Mouse (Mus musculus): Measurements from ENCODE around the gene Creb3. TPM values are rescaled to one million over a fixed set of nuclear protein-coding genes. Genes with fewer than 3 reads are reported as not detected.

Creb3 gene
- polyA plus RNA-seq, 1 experiment: 95.1 TPM

GRCm38 (mm10) chr4:43562769-43563600 lies 853 bp downstream of the Creb3 start:
- Histone ChIP-seq H3K4me1 (ENCODE audit: control insufficient read depth, insufficient read depth, low read length) (peaks cover 27% of the 10 kb centered on the region), H3K4me3 (replicated peaks; ENCODE audit: extremely low read depth, low read depth, low read length) (peak overlapping the region; percentile 91)
- TF ChIP-seq CTCF (IDR thresholded peaks at IDR 0.05; ENCODE audit: insufficient read depth, low read length) (no peak), POLR2A (IDR thresholded peaks at IDR 0.05; ENCODE audit: borderline replicate concordance, extremely low read depth, low read depth, low read length) (no peak)
- WGBS: 1% methylated on average over 22 of the region's 22 CpGs
- DNase-seq: no peak

- WGBS: 57% methylated on average over 4 of the region's 4 CpGs
- Histone ChIP-seq H3K4me3 (replicated peaks; ENCODE audit: extremely low read depth, low read depth, low read length) (peak overlapping the region; percentile 91), H3K4me1 (ENCODE audit: control insufficient read depth, insufficient read depth, low read length) (peaks cover 22% of the 10 kb centered on the region)
- no peak for DNase-seq
- no peak for TF ChIP-seq CTCF (IDR thresholded peaks at IDR 0.05; ENCODE audit: insufficient read depth, low read length)
- no peak for TF ChIP-seq POLR2A (IDR thresholded peaks at IDR 0.05; ENCODE audit: borderline replicate concordance, extremely low read depth, low read depth, low read length)
Observed at GRCm38 (mm10) chr4:43563601-43563875, 1.4 kb downstream of the Creb3 start.

GRCm38 (mm10) chr4:43564231-43564630 lies 2.1 kb downstream of the Creb3 start:
- Histone ChIP-seq H3K4me1 (ENCODE audit: control insufficient read depth, insufficient read depth, low read length) (peaks cover 18% of the 10 kb centered on the region), H3K4me3 (replicated peaks; ENCODE audit: extremely low read depth, low read depth, low read length) (no peak overlapping the region)
- TF ChIP-seq POLR2A (IDR thresholded peaks at IDR 0.05; ENCODE audit: borderline replicate concordance, extremely low read depth, low read depth, low read length): no peak
- no peak for TF ChIP-seq CTCF (IDR thresholded peaks at IDR 0.05; ENCODE audit: insufficient read depth, low read length)
- no peak for DNase-seq
- 30% methylated on average over 2 of the region's 2 CpGs for WGBS

- WGBS: 89% methylated on average over 9 of the region's 9 CpGs
- DNase-seq: no peak
- no peak overlapping the region for H3K4me3 ChIP-seq (replicated peaks; ENCODE audit: extremely low read depth, low read depth, low read length)
- H3K4me1 ChIP-seq (ENCODE audit: control insufficient read depth, insufficient read depth, low read length): peaks cover 11% of the 10 kb centered on the region
- TF ChIP-seq CTCF (IDR thresholded peaks at IDR 0.05; ENCODE audit: insufficient read depth, low read length): no peak
- no peak for TF ChIP-seq POLR2A (IDR thresholded peaks at IDR 0.05; ENCODE audit: borderline replicate concordance, extremely low read depth, low read depth, low read length)
Observed at GRCm38 (mm10) chr4:43567140-43567539, 5.0 kb downstream of the Creb3 start.

GRCm38 (mm10) chr4:43571395-43572045 lies 9.4 kb downstream of the Creb3 start:
- DNase-seq: no peak
- Histone ChIP-seq H3K4me3 (replicated peaks; ENCODE audit: extremely low read depth, low read depth, low read length) (no peak overlapping the region), H3K4me1 (ENCODE audit: control insufficient read depth, insufficient read depth, low read length) (peaks cover 2% of the 10 kb centered on the region; the same call in 1 of the 2 replicates)
- TF ChIP-seq POLR2A (IDR thresholded peaks at IDR 0.05; ENCODE audit: borderline replicate concordance, extremely low read depth, low read depth, low read length) (no peak), CTCF (IDR thresholded peaks at IDR 0.05; ENCODE audit: insufficient read depth, low read length) (no peak)
- WGBS: 74% methylated on average over 6 of the region's 6 CpGs

- no peak overlapping the region for H3K4me3 ChIP-seq (replicated peaks; ENCODE audit: extremely low read depth, low read depth, low read length)
- WGBS: 82% methylated on average over 4 of the region's 4 CpGs
- H3K4me1 ChIP-seq (ENCODE audit: control insufficient read depth, insufficient read depth, low read length): peaks cover 8% of the 10 kb centered on the region; the same call in 1 of the 2 replicates
- TF ChIP-seq CTCF (IDR thresholded peaks at IDR 0.05; ENCODE audit: insufficient read depth, low read length) (no peak), POLR2A (IDR thresholded peaks at IDR 0.05; ENCODE audit: borderline replicate concordance, extremely low read depth, low read depth, low read length) (no peak)
- DNase-seq: no peak
Observed at GRCm38 (mm10) chr4:43573561-43573960, 11.4 kb downstream of the Creb3 start.

- TF ChIP-seq CTCF (IDR thresholded peaks at IDR 0.05; ENCODE audit: insufficient read depth, low read length) (no peak), POLR2A (IDR thresholded peaks at IDR 0.05; ENCODE audit: borderline replicate concordance, extremely low read depth, low read depth, low read length) (no peak)
- WGBS: 37% methylated on average over 2 of the region's 2 CpGs
- no peak overlapping the region for H3K4me3 ChIP-seq (replicated peaks; ENCODE audit: extremely low read depth, low read depth, low read length)
- H3K4me1 ChIP-seq (ENCODE audit: control insufficient read depth, insufficient read depth, low read length): peaks cover 8% of the 10 kb centered on the region; the same call in 1 of the 2 replicates
- DNase-seq: no peak
Observed at GRCm38 (mm10) chr4:43575356-43575755, 13.2 kb downstream of the Creb3 start.

GRCm38 (mm10) chr4:43577237-43577881 lies 15.2 kb downstream of the Creb3 start:
- WGBS: 22% methylated on average over 8 of the region's 8 CpGs
- peak overlapping the region; percentile 98 for H3K4me3 ChIP-seq (replicated peaks; ENCODE audit: extremely low read depth, low read depth, low read length)
- TF ChIP-seq POLR2A (IDR thresholded peaks at IDR 0.05; ENCODE audit: borderline replicate concordance, extremely low read depth, low read depth, low read length) (no peak), CTCF (IDR thresholded peaks at IDR 0.05; ENCODE audit: insufficient read depth, low read length) (no peak)
- DNase-seq: no peak
- peaks cover 8% of the 10 kb centered on the region; the same call in 1 of the 2 replicates for H3K4me1 ChIP-seq (ENCODE audit: control insufficient read depth, insufficient read depth, low read length)

- H3K4me3 ChIP-seq (replicated peaks; ENCODE audit: extremely low read depth, low read depth, low read length): peak within 1 kb of the TSS; percentile 98
- peak; percentile 92 for DNase-seq
- 1% methylated on average over 76 of the region's 76 CpGs for WGBS
- peaks cover 8% of the 10 kb centered on the region; the same call in 1 of the 2 replicates for H3K4me1 ChIP-seq (ENCODE audit: control insufficient read depth, insufficient read depth, low read length)
- TF ChIP-seq POLR2A (IDR thresholded peaks at IDR 0.05; ENCODE audit: borderline replicate concordance, extremely low read depth, low read depth, low read length) (peak; percentile 82; the same call in 1 of the 2 replicates), CTCF (IDR thresholded peaks at IDR 0.05; ENCODE audit: insufficient read depth, low read length) (no peak)
Observed at GRCm38 (mm10) chr4:43578376-43579204, 16.5 kb downstream of the Creb3 start, which contains the start of the genes Rgp1 and Gba2. TSS of gene Rgp1 (plus strand) at chr4:43578715. TSS of gene Gba2 (minus strand) at chr4:43578873.
